Mouse (Mus musculus) gastrocnemius, adult 2 months (tissue): ENCODE measurements around the gene Hspa12a. TPM values are rescaled to one million over a fixed set of nuclear protein-coding genes. Genes with fewer than 3 reads are reported as not detected.
A peak's percentile ranks its signal among the peaks of the same experiment; 100 is the strongest.

Experiments used
- DNase-seq: peaks from one replicate; pipeline ENCODE4 v3.0.0; 2022
- H3K27ac ChIP-seq: fragments of 200-600 bp; 2 replicates; pipeline ENCODE4 v1.8.1; 2022; ENCODE audit warnings: mild to moderate bottlenecking
- H3K4me3 ChIP-seq: fragments of 200-600 bp; 2 replicates; pipeline ENCODE4 v1.8.1; 2022; ENCODE audit warnings: mild to moderate bottlenecking, moderate library complexity
- CTCF ChIP-seq: fragments of 200-600 bp; IDR thresholded peaks from 2 replicates; pipeline ENCODE4 v1.8.1; 2022; ENCODE audit warnings: antibody characterized with exemption, mild to moderate bottlenecking, moderate library complexity
- intact Hi-C: fragments of 180-260 bp; cut with DNase I; formaldehyde crosslinking; loops from one replicate; pipeline ENCODE4 v1.15.1; 2025
- long read RNA-seq, 2 experiments: library from polyadenylated mRNA; stranded (forward); transcript quantifications; one replicate each; pipeline ENCODE4 v2.0.0; 2021
- total RNA-seq, 2 experiments: library from RNA; stranded (reverse); gene quantifications; 2 replicates each; pipeline ENCODE4 v1.2.3; 2021

Hspa12a gene
- total RNA-seq, result 1 to 10 TPM; 4.4 to 5.7 TPM
- long read RNA-seq, experiment 1, result 0 reads
- long read RNA-seq, experiment 2, partial matches to known transcripts, result 0 of 3 reads
- long read RNA-seq, experiment 2, other reads (novel, unspliced or antisense), result 2 of 3 reads

GRCm38 (mm10) chr19:58942841-58943828, at the start of gene Hspa12a, which contains the start of gene Eno4:
Hspa12a (minus strand) TSS chr19:58943654.
Eno4 (plus strand) TSS chr19:58943425.
- intact Hi-C loops, result loop anchor here (10.0 kb wide), 1 partner anchor 402 kb away; the partner anchor contains the start of gene Pdzd8
- TF ChIP-seq CTCF, result no peak
- DNase-seq, result peak; percentile 94
- Histone ChIP-seq H3K27ac (peak within 1 kb of the TSS; percentile 79), H3K4me3 (peak within 1 kb of the TSS; percentile 82)

GRCm38 (mm10) chr19:58981571-58981970, 38.1 kb upstream of the Hspa12a start:
- TF ChIP-seq CTCF, result no peak
- intact Hi-C loops, result no loop called here

GRCm38 (mm10) chr19:58980056-58980440, 36.6 kb upstream of the Hspa12a start:
- H3K27ac ChIP-seq, result no peak overlapping the region
- peak overlapping the region; percentile 66 for H3K4me3 ChIP-seq
- intact Hi-C loops, result no loop called here
- no peak for TF ChIP-seq CTCF
- no peak for DNase-seq

More at GRCm38 (mm10) chr19:58981571-58981970, 38.1 kb upstream of the Hspa12a start:
- H3K27ac ChIP-seq, result no peak overlapping the region
- no peak overlapping the region for H3K4me3 ChIP-seq
- DNase-seq, result no peak

- no peak for TF ChIP-seq CTCF
- Histone ChIP-seq H3K4me3 (peak overlapping the region; percentile 66), H3K27ac (no peak overlapping the region)
- DNase-seq, result peak; percentile 57
- intact Hi-C loops, result no loop called here
Measured at GRCm38 (mm10) chr19:58979436-58980055, 36.1 kb upstream of the Hspa12a start.

GRCm38 (mm10) chr19:58978401-58979171, 35.1 kb upstream of the Hspa12a start:
- intact Hi-C loops, result no loop called here
- H3K4me3 ChIP-seq, result peak overlapping the region; percentile 66
- TF ChIP-seq CTCF, result no peak
- H3K27ac ChIP-seq, result no peak overlapping the region
- DNase-seq, result no peak

- H3K4me3 ChIP-seq, result 0 out of 2 replicates have a peak overlapping the region, but pooled peaks have one; percentile 11
- H3K27ac ChIP-seq, result no peak overlapping the region
- intact Hi-C loops, result no loop called here
- no peak for TF ChIP-seq CTCF
- DNase-seq, result no peak
Measured at GRCm38 (mm10) chr19:58975216-58975863, 31.9 kb upstream of the Hspa12a start.

- intact Hi-C loops, result no loop called here
Measured at GRCm38 (mm10) chr19:58974126-58974525, 30.7 kb upstream of the Hspa12a start.

GRCm38 (mm10) chr19:58970826-58971225, 27.4 kb upstream of the Hspa12a start:
- peak overlapping the region; percentile 31 for H3K4me3 ChIP-seq
- intact Hi-C loops, result no loop called here
- no peak for TF ChIP-seq CTCF
- DNase-seq, result no peak
- no peak overlapping the region for H3K27ac ChIP-seq

More at GRCm38 (mm10) chr19:58974126-58974525, 30.7 kb upstream of the Hspa12a start:
- DNase-seq, result no peak
- no peak overlapping the region for H3K27ac ChIP-seq
- H3K4me3 ChIP-seq, result no peak overlapping the region
- no peak for TF ChIP-seq CTCF

GRCm38 (mm10) chr19:58968731-58969506, 25.5 kb upstream of the Hspa12a start:
- TF ChIP-seq CTCF, result no peak
- Histone ChIP-seq H3K27ac (no peak overlapping the region), H3K4me3 (no peak overlapping the region)
- no peak for DNase-seq
- intact Hi-C loops, result no loop called here

GRCm38 (mm10) chr19:58963011-58963410, 19.6 kb upstream of the Hspa12a start:
- no peak for DNase-seq
- TF ChIP-seq CTCF, result no peak

GRCm38 (mm10) chr19:58954779-58955178, 11.3 kb upstream of the Hspa12a start:
- intact Hi-C loops, result no loop called here
- Histone ChIP-seq H3K27ac (no peak overlapping the region), H3K4me3 (no peak overlapping the region)
- TF ChIP-seq CTCF, result no peak
- no peak for DNase-seq

More at GRCm38 (mm10) chr19:58963011-58963410, 19.6 kb upstream of the Hspa12a start:
- intact Hi-C loops, result no loop called here
- no peak overlapping the region for H3K4me3 ChIP-seq
- H3K27ac ChIP-seq, result no peak overlapping the region
